ENCODE assay signal across 8 mouse cellular contexts in genomic region chr14:54108311-54109074, GRCm38 (mm10).
A peak's percentile ranks its signal among the peaks of the same experiment; 100 is the strongest.
DNase-seq lines count a peak whose midpoint lies in the region; ATAC-seq lines count a peak whose summit lies in the region.

No protein-coding gene starts in this region.

- peaks cover 22% of the 10 kb centered on the region for H3K4me1 ChIP-seq in heart, embryonic 15.5 days (replicated peaks)
- H3K4me1 ChIP-seq in neural tube, embryonic 15.5 days, result peaks cover 10% of the 10 kb centered on the region

- peak overlapping the region; percentile 42; the same call in 1 of the 2 replicates for H3K4me2 ChIP-seq in heart, embryonic 15.5 days
- no peak overlapping the region for H3K4me2 ChIP-seq in neural tube, embryonic 15.5 days

- DNase-seq in cerebellum, adult 9-10 months, result peak; percentile 4
- no peak for DNase-seq in cerebellum, postnatal 36 days
- peak; percentile 60 for DNase-seq in urinary bladder, postnatal 14 days (ENCODE audit: low spot score)
- no peak for DNase-seq in urinary bladder, adult 2 months (ENCODE audit: low spot score)
- peak; percentile 82 to 87 for DNase-seq in kidney, postnatal 25 days
- DNase-seq in spleen, adult 12 weeks (ENCODE audit: low spot score), result no peak

- no peaks in the 10 kb centered on the region for H3K36me3 ChIP-seq in heart, embryonic 15.5 days
- no peaks in the 10 kb centered on the region for H3K36me3 ChIP-seq in neural tube, embryonic 15.5 days

- peak overlapping the region; percentile 3 for H3K27ac ChIP-seq in heart, embryonic 15.5 days
- peak overlapping the region; percentile 2 for H3K27ac ChIP-seq in neural tube, embryonic 15.5 days (replicated peaks)

- WGBS in heart, embryonic 15.5 days, result 12% methylated on average over 9 of the region's 9 CpGs
- 9% methylated on average over 9 of the region's 9 CpGs for WGBS in neural tube, embryonic 15.5 days

- ATAC-seq in heart, embryonic 15.5 days (replicated peaks; ENCODE audit: insufficient number of reproducible peaks, insufficient read depth, low FRiP score, low read depth), result peak; percentile 69
- ATAC-seq in neural tube, embryonic 15.5 days (ENCODE audit: low FRiP score), result peak; percentile 54; the same call in 1 of the 2 replicates

- no peak overlapping the region for H3K9ac ChIP-seq in heart, embryonic 15.5 days
- no peak overlapping the region for H3K9ac ChIP-seq in neural tube, embryonic 15.5 days (replicated peaks)

- H3K27me3 ChIP-seq in heart, embryonic 15.5 days, result no peaks in the 10 kb centered on the region
- H3K27me3 ChIP-seq in neural tube, embryonic 15.5 days (replicated peaks), result no peaks in the 10 kb centered on the region

- no peaks in the 10 kb centered on the region for H3K9me3 ChIP-seq in heart, embryonic 15.5 days (replicated peaks)
- H3K9me3 ChIP-seq in neural tube, embryonic 15.5 days (replicated peaks), result no peaks in the 10 kb centered on the region

- H3K4me3 ChIP-seq in heart, embryonic 15.5 days, result no peak overlapping the region
- no peak overlapping the region for H3K4me3 ChIP-seq in neural tube, embryonic 15.5 days (replicated peaks)

Comparison
In these comparisons a context has a peak if more than half of its experiments do, and no peak if none do; other contexts are left out.
1. DNase-seq: peak in cerebellum, adult 9-10 months (single experiment), urinary bladder, postnatal 14 days (single experiment) and kidney, postnatal 25 days (2 of 2); none in cerebellum, postnatal 36 days (0 of 2), urinary bladder, adult 2 months (single experiment) and spleen, adult 12 weeks (single experiment).